Mouse (Mus musculus) erythroblast, embryonic 14.5 days (primary cell): ENCODE results near the gene Usf3. TPM values are rescaled to one million over a fixed set of nuclear protein-coding genes. Genes with fewer than 3 reads are reported as not detected.

Experiments used
- H3K27me3 ChIP-seq: 2 replicates; pipeline ENCODE4 v1.6.1; 2012; ENCODE audit warnings: inconsistent platforms; ENCODE audit not compliant: control insufficient read depth
- H3K36me3 ChIP-seq: 2 replicates; pipeline ENCODE4 v1.6.1; 2012; ENCODE audit warnings: mild to moderate bottlenecking, inconsistent platforms; ENCODE audit not compliant: control insufficient read depth
- H3K4me1 ChIP-seq: 2 replicates; pipeline ENCODE4 v1.6.1; 2012; ENCODE audit warnings: inconsistent platforms; ENCODE audit not compliant: control insufficient read depth
- H3K4me3 ChIP-seq: replicated peaks from 2 replicates; pipeline ENCODE3; 2012; ENCODE audit warnings: moderate library complexity, mild to moderate bottlenecking, inconsistent platforms
- H3K9me3 ChIP-seq: 2 replicates; pipeline ENCODE4 v1.6.1; 2012; ENCODE audit warnings: low read length, inconsistent platforms, mixed read lengths; ENCODE audit not compliant: control insufficient read depth
- GATA1 ChIP-seq: IDR thresholded peaks from 2 replicates; pipeline ENCODE4 v1.6.1; 2012; ENCODE audit warnings: low read length, inconsistent platforms, mixed read lengths
- TAL1 ChIP-seq: IDR thresholded peaks from 3 replicates; pipeline ENCODE4 v1.6.1; 2012; ENCODE audit warnings: low read length, inconsistent platforms, mixed read lengths
- polyA plus RNA-seq: library from polyadenylated mRNA; stranded (reverse); fragments of >175 nt; gene quantifications from 2 replicates; pipeline ENCODE4 v1.2.3, GENCODE M21; 2012

Usf3 gene
- polyA plus RNA-seq, 1 experiment = 0.51 TPM

DNA sequence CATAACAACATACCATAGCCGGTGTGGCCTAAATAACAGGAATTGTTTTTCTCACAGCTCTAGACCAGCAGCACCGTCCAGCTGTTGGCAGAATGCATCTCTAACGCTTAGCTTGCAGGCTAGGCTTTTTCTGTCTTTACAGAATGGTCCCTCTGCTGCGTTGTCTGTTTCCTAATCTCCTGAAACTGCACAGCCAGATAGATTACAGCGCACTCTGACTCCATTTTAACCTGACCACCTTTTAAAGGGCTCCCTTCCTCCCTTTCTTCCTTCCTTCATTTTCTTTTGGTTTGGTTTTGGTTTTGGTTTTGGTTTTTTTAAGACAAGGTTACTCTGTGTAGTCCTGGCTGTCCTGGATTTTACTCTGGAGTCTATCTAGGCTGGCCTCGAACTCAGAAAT is 17.0 kb downstream of the Usf3 start:
- peaks cover 5% of the 10 kb centered on the region for H3K9me3 ChIP-seq
- H3K36me3 ChIP-seq = peaks cover 30% of the 10 kb centered on the region
- TF ChIP-seq TAL1 (no peak), GATA1 (no peak)
- no peak overlapping the region for H3K4me3 ChIP-seq
- H3K27me3 ChIP-seq = no peaks in the 10 kb centered on the region
- H3K4me1 ChIP-seq = peaks cover 4% of the 10 kb centered on the region

- Histone ChIP-seq H3K36me3 (peaks cover 30% of the 10 kb centered on the region), H3K4me3 (no peak overlapping the region), H3K9me3 (peaks cover 5% of the 10 kb centered on the region), H3K27me3 (no peaks in the 10 kb centered on the region), H3K4me1 (peaks cover 4% of the 10 kb centered on the region)
- TF ChIP-seq TAL1 (no peak), GATA1 (no peak)
These were observed 17.9 kb downstream of the Usf3 start for GRCm38 (mm10) chr16:44190968-44191367.

DNA sequence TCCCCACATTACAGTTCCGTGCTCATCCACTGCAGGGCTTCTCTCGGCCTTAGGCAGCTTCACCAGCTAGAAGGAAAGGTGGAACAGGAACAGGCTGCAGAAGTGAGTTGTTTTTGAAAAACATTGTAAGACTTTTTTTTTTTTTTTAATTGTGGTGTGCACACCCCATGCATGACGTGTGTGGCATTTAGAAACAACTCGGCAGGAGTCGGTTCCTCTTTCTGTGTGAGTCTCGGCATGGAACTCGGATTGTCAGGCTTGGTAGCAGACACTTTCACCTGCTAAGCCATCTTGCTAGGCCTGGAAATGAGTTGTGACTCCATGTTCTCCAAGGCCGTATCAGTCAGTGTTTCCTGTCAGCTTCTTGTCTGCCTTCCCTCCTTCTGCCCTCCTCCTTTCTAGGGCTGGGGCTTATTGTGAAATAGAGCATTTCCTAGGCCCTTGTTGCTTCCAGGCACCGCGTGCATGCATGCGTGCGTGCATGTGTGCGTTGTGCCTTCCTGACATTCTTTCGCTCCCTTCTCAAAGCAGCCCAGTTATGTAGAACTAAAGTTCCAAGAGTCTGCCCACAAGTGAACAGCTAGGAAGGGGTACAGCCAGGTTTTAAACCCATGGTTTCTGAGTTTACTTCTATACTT is 26.1 kb downstream of the Usf3 start:
- TF ChIP-seq GATA1 (no peak), TAL1 (no peak)
- peaks cover 56% of the 10 kb centered on the region for H3K36me3 ChIP-seq
- no peaks in the 10 kb centered on the region for H3K9me3 ChIP-seq
- no peak overlapping the region for H3K4me3 ChIP-seq
- no peaks in the 10 kb centered on the region for H3K27me3 ChIP-seq
- H3K4me1 ChIP-seq = no peaks in the 10 kb centered on the region

- TF ChIP-seq GATA1 (no peak), TAL1 (no peak)
- H3K9me3 ChIP-seq = no peaks in the 10 kb centered on the region
- H3K27me3 ChIP-seq = no peaks in the 10 kb centered on the region
- H3K4me3 ChIP-seq = no peak overlapping the region
- H3K36me3 ChIP-seq = peaks cover 65% of the 10 kb centered on the region
- H3K4me1 ChIP-seq = no peaks in the 10 kb centered on the region
These were observed 27.1 kb downstream of the Usf3 start for GRCm38 (mm10) chr16:44200146-44200545.

- Histone ChIP-seq H3K4me1 (peaks cover 6% of the 10 kb centered on the region), H3K36me3 (peaks cover 89% of the 10 kb centered on the region), H3K4me3 (no peak overlapping the region), H3K9me3 (no peaks in the 10 kb centered on the region), H3K27me3 (no peaks in the 10 kb centered on the region)
- no peak for TF ChIP-seq GATA1
- TF ChIP-seq TAL1 = no peak
These were observed 31.3 kb downstream of the Usf3 start for GRCm38 (mm10) chr16:44204331-44204730.

- TF ChIP-seq GATA1 (no peak), TAL1 (no peak)
- peaks cover 89% of the 10 kb centered on the region for H3K36me3 ChIP-seq
These were observed 32.9 kb downstream of the Usf3 start for GRCm38 (mm10) chr16:44205973-44206372.

GRCm38 (mm10) chr16:44210156-44211053 is 37.4 kb downstream of the Usf3 start:
- Histone ChIP-seq H3K4me3 (no peak overlapping the region), H3K36me3 (peaks cover 96% of the 10 kb centered on the region)
- no peak for TF ChIP-seq GATA1
- TF ChIP-seq TAL1 = no peak

More at GRCm38 (mm10) chr16:44205973-44206372, 32.9 kb downstream of the Usf3 start:
- Histone ChIP-seq H3K9me3 (no peaks in the 10 kb centered on the region), H3K27me3 (no peaks in the 10 kb centered on the region), H3K4me1 (peaks cover 22% of the 10 kb centered on the region), H3K4me3 (no peak overlapping the region)

GRCm38 (mm10) chr16:44211054-44211414 is 38.0 kb downstream of the Usf3 start:
- no peaks in the 10 kb centered on the region for H3K9me3 ChIP-seq

More at GRCm38 (mm10) chr16:44210156-44211053, 37.4 kb downstream of the Usf3 start:
- Histone ChIP-seq H3K27me3 (no peaks in the 10 kb centered on the region), H3K4me1 (peaks cover 26% of the 10 kb centered on the region), H3K9me3 (no peaks in the 10 kb centered on the region)

DNA sequence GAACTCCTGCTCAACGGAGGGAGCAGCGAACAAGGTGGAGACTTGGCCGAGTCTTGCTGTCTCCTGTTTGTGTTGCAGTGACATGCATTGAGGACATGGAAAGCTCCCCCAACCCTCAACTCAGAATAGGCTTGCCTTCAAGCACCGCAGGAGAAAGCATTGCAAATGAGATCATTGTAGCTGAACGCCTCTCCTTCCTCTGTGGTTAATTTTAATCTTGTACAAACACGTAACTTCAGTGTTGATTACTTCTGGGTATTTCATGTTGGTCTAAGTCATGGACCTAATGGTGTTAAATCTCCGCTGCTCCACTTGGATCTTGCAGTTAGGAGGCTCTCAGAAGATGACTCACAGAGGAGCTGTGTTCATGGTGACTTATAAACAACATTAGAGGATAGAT is 39.7 kb downstream of the Usf3 start:
- TF ChIP-seq TAL1 (no peak), GATA1 (no peak)
- H3K4me3 ChIP-seq = no peak overlapping the region
- peaks cover 98% of the 10 kb centered on the region for H3K36me3 ChIP-seq
- no peaks in the 10 kb centered on the region for H3K27me3 ChIP-seq
- peaks cover 23% of the 10 kb centered on the region for H3K4me1 ChIP-seq
- no peaks in the 10 kb centered on the region for H3K9me3 ChIP-seq

More at GRCm38 (mm10) chr16:44211054-44211414, 38.0 kb downstream of the Usf3 start:
- H3K36me3 ChIP-seq = peaks cover 96% of the 10 kb centered on the region
- no peaks in the 10 kb centered on the region for H3K27me3 ChIP-seq
- no peak overlapping the region for H3K4me3 ChIP-seq
- H3K4me1 ChIP-seq = peaks cover 26% of the 10 kb centered on the region
- TF ChIP-seq GATA1 (no peak), TAL1 (no peak)
